Mouse (Mus musculus): ENCODE data around the gene Zfp791. TPM values are rescaled to one million over a fixed set of nuclear protein-coding genes. Genes with fewer than 3 reads are reported as not detected.
"Not testable (repeated sequence)": the region's sequence is repeated elsewhere in the genome, so short reads cannot be mapped to it uniquely, and the experiment has no call there.

Zfp791 gene
- polyA plus RNA-seq, 1 experiment from 2014 or later: 1.9 TPM

GRCm38 (mm10) chr8:85096850-85097249 is 26.0 kb downstream of the Zfp791 start:
- 91% methylated on average over 4 of the region's 4 CpGs for WGBS
- no peak overlapping the region for H3K27ac ChIP-seq (replicated peaks)
- H3K4me3 ChIP-seq: no peak overlapping the region
- no peaks in the 10 kb centered on the region for H3K9me3 ChIP-seq
- DNase-seq (ENCODE audit: low spot score): no peak
- H3K4me1 ChIP-seq: no peaks in the 10 kb centered on the region
- H3K36me3 ChIP-seq (replicated peaks): peaks cover 72% of the 10 kb centered on the region
- no peaks in the 10 kb centered on the region for H3K27me3 ChIP-seq (replicated peaks; ENCODE audit: low read depth, poor library complexity, severe bottlenecking)

- Histone ChIP-seq H3K27me3 (replicated peaks; ENCODE audit: low read depth, poor library complexity, severe bottlenecking) (no peaks in the 10 kb centered on the region), H3K36me3 (replicated peaks) (peaks cover 79% of the 10 kb centered on the region), H3K27ac (replicated peaks) (no peak overlapping the region), H3K4me3 (no peak overlapping the region), H3K4me1 (peaks cover 1% of the 10 kb centered on the region; the same call in 1 of the 2 replicates), H3K9me3 (no peaks in the 10 kb centered on the region)
- WGBS: 94% methylated on average over 16 of the region's 16 CpGs
- no peak for DNase-seq (ENCODE audit: low spot score)
Observed at GRCm38 (mm10) chr8:85096196-85096595, 26.7 kb downstream of the Zfp791 start.

- no peak overlapping the region for H3K27ac ChIP-seq (replicated peaks)
- no peaks in the 10 kb centered on the region for H3K27me3 ChIP-seq (replicated peaks; ENCODE audit: low read depth, poor library complexity, severe bottlenecking)
- peaks cover 3% of the 10 kb centered on the region; the same call in 1 of the 2 replicates for H3K4me1 ChIP-seq
- no peak for DNase-seq (ENCODE audit: low spot score)
- WGBS: 94% methylated on average over 7 of the region's 7 CpGs
- H3K9me3 ChIP-seq: no peaks in the 10 kb centered on the region
- peaks cover 84% of the 10 kb centered on the region for H3K36me3 ChIP-seq (replicated peaks)
- no peak overlapping the region for H3K4me3 ChIP-seq
Observed at GRCm38 (mm10) chr8:85095566-85095965, 27.3 kb downstream of the Zfp791 start.

GRCm38 (mm10) chr8:85095051-85095450 is 27.8 kb downstream of the Zfp791 start:
- Histone ChIP-seq H3K4me1 (peaks cover 3% of the 10 kb centered on the region; the same call in 1 of the 2 replicates), H3K36me3 (replicated peaks) (peaks cover 84% of the 10 kb centered on the region), H3K27me3 (replicated peaks; ENCODE audit: low read depth, poor library complexity, severe bottlenecking) (no peaks in the 10 kb centered on the region), H3K27ac (replicated peaks) (no peak overlapping the region), H3K9me3 (no peaks in the 10 kb centered on the region), H3K4me3 (no peak overlapping the region)
- 90% methylated on average over 13 of the region's 13 CpGs for WGBS
- DNase-seq (ENCODE audit: low spot score): no peak

- DNase-seq (ENCODE audit: low spot score): no peak
- Histone ChIP-seq H3K4me3 (no peak overlapping the region), H3K4me1 (peaks cover 3% of the 10 kb centered on the region; the same call in 1 of the 2 replicates), H3K9me3 (no peaks in the 10 kb centered on the region), H3K36me3 (replicated peaks) (peaks cover 87% of the 10 kb centered on the region), H3K27ac (replicated peaks) (no peak overlapping the region), H3K27me3 (replicated peaks; ENCODE audit: low read depth, poor library complexity, severe bottlenecking) (no peaks in the 10 kb centered on the region)
- WGBS: 30% methylated on average over 21 of the region's 21 CpGs
Observed at GRCm38 (mm10) chr8:85091526-85092090, 31.3 kb downstream of the Zfp791 start.

- peaks cover 3% of the 10 kb centered on the region; the same call in 1 of the 2 replicates for H3K4me1 ChIP-seq
- WGBS: 89% methylated on average over 11 of the region's 11 CpGs
Observed at GRCm38 (mm10) chr8:85090856-85091255, 32.0 kb downstream of the Zfp791 start.

GRCm38 (mm10) chr8:85088771-85089170 is 34.1 kb downstream of the Zfp791 start:
- no peaks in the 10 kb centered on the region for H3K27me3 ChIP-seq (replicated peaks; ENCODE audit: low read depth, poor library complexity, severe bottlenecking)
- peaks cover 77% of the 10 kb centered on the region for H3K36me3 ChIP-seq (replicated peaks)
- H3K4me1 ChIP-seq: peaks cover 9% of the 10 kb centered on the region
- H3K9me3 ChIP-seq: no peaks in the 10 kb centered on the region
- H3K27ac ChIP-seq (replicated peaks): no peak overlapping the region
- no peak overlapping the region for H3K4me3 ChIP-seq
- no peak for DNase-seq (ENCODE audit: low spot score)
- 86% methylated on average over 2 of the region's 2 CpGs for WGBS

More at GRCm38 (mm10) chr8:85090856-85091255, 32.0 kb downstream of the Zfp791 start:
- Histone ChIP-seq H3K36me3 (replicated peaks) (peaks cover 85% of the 10 kb centered on the region), H3K27ac (replicated peaks) (no peak overlapping the region), H3K9me3 (no peaks in the 10 kb centered on the region), H3K27me3 (replicated peaks; ENCODE audit: low read depth, poor library complexity, severe bottlenecking) (no peaks in the 10 kb centered on the region), H3K4me3 (no peak overlapping the region)
- no peak for DNase-seq (ENCODE audit: low spot score)

GRCm38 (mm10) chr8:85086238-85086637 is 36.7 kb downstream of the Zfp791 start:
- no peaks in the 10 kb centered on the region for H3K27me3 ChIP-seq (replicated peaks; ENCODE audit: low read depth, poor library complexity, severe bottlenecking)
- peaks cover 55% of the 10 kb centered on the region for H3K36me3 ChIP-seq (replicated peaks)
- H3K9me3 ChIP-seq: no peaks in the 10 kb centered on the region
- H3K27ac ChIP-seq (replicated peaks): no peak overlapping the region
- whole genome bisulfite sequencing: 80% methylated on average over 3 of the region's 3 CpGs
- no peak overlapping the region for H3K4me3 ChIP-seq
- peaks cover 31% of the 10 kb centered on the region for H3K4me1 ChIP-seq
- no peak for DNase-seq (ENCODE audit: low spot score)

- Histone ChIP-seq H3K4me1 (peaks cover 37% of the 10 kb centered on the region), H3K27me3 (replicated peaks; ENCODE audit: low read depth, poor library complexity, severe bottlenecking) (no peaks in the 10 kb centered on the region), H3K36me3 (replicated peaks) (peaks cover 48% of the 10 kb centered on the region), H3K9me3 (no peaks in the 10 kb centered on the region), H3K4me3 (no peak overlapping the region), H3K27ac (replicated peaks) (no peak overlapping the region)
- DNase-seq (ENCODE audit: low spot score): no peak
- 86% methylated on average over 8 of the region's 8 CpGs for WGBS
Observed at GRCm38 (mm10) chr8:85084633-85085032, 38.3 kb downstream of the Zfp791 start.

GRCm38 (mm10) chr8:85083108-85083813 is 39.6 kb downstream of the Zfp791 start, which contains the start of gene Man2b1:
TSS of gene Man2b1 (plus strand) at chr8:85083270.
- DNase-seq (ENCODE audit: low spot score): peak; percentile 85
- H3K4me1 ChIP-seq: peaks cover 43% of the 10 kb centered on the region
- peak within 1 kb of the TSS; percentile 73 for H3K4me3 ChIP-seq
- H3K9me3 ChIP-seq: no peaks in the 10 kb centered on the region
- H3K36me3 ChIP-seq (replicated peaks): peaks cover 47% of the 10 kb centered on the region
- H3K27ac ChIP-seq (replicated peaks): peak within 1 kb of the TSS; percentile 82
- H3K27me3 ChIP-seq (replicated peaks; ENCODE audit: low read depth, poor library complexity, severe bottlenecking): no peaks in the 10 kb centered on the region
- 1% methylated on average over 30 of the region's 30 CpGs for WGBS

- H3K27me3 ChIP-seq (replicated peaks; ENCODE audit: low read depth, poor library complexity, severe bottlenecking); H3K9me3 ChIP-seq; H3K27ac ChIP-seq (replicated peaks); DNase-seq (ENCODE audit: low spot score): not testable (repeated sequence)
- Histone ChIP-seq H3K4me1 (peaks cover 43% of the 10 kb centered on the region), H3K36me3 (replicated peaks) (peaks cover 46% of the 10 kb centered on the region), H3K4me3 (peak overlapping the region; percentile 96; the same call in 1 of the 2 replicates)
- WGBS: 94% methylated on average over 4 of the region's 4 CpGs
Observed at GRCm38 (mm10) chr8:85082169-85082568, 40.7 kb downstream of the Zfp791 start.

GRCm38 (mm10) chr8:85081216-85081555 is 41.7 kb downstream of the Zfp791 start, which contains the start of gene Wdr83:
TSS of gene Wdr83 (minus strand) at chr8:85081306.
- peak; percentile 67 for DNase-seq (ENCODE audit: low spot score)
- H3K27me3 ChIP-seq (replicated peaks; ENCODE audit: low read depth, poor library complexity, severe bottlenecking): no peaks in the 10 kb centered on the region
- no peaks in the 10 kb centered on the region for H3K9me3 ChIP-seq
- WGBS: 2% methylated on average over 9 of the region's 9 CpGs
- H3K4me1 ChIP-seq: peaks cover 43% of the 10 kb centered on the region
- H3K27ac ChIP-seq (replicated peaks): peak within 1 kb of the TSS; percentile 86
- H3K4me3 ChIP-seq: peak within 1 kb of the TSS; percentile 96
- H3K36me3 ChIP-seq (replicated peaks): peaks cover 46% of the 10 kb centered on the region

Data from embryonic facial prominence, embryonic 10.5 days (tissue).